Mouse (Mus musculus): ENCODE data around the gene Lrp10.

GRCm38 (mm10) chr14:54443712-54444618, 20.0 kb upstream of the Lrp10 start:
- TF ChIP-seq CTCF (IDR thresholded peaks at IDR 0.05; ENCODE audit: borderline replicate concordance, extremely low read depth, insufficient read depth, insufficient read length): no peak
- TF ChIP-seq POLR2A (IDR thresholded peaks at IDR 0.05; ENCODE audit: borderline replicate concordance, extremely low read depth, insufficient read depth, insufficient read length, poor library complexity, severe bottlenecking): no peak
